ENCODE assay signal across 16 mouse cellular contexts in the genomic region with DNA sequence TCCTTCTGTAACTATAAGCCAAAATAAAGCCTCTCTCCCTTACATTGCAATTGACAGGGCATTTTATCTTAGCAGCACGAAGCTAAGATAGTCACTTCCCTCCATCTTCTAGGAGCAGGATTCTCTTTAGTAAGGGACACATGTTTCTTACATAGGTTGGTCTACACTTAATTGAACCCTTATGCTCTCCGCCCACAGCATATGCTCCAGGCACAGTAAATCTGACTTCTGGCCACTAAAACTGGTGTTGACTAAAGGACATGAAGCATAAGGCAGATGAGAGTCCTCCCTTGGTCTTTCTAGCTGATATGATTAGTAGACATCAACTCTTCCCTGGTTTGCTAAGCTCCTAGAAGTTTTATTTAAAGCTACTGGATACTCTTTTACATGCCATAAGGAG.
"Had no signal": no experiment of that assay in that cellular context is flagged by ENCODE, and none has a peak within 500 bp of the region (broad histone marks: within the 10 kb centered on the region; RNA-seq: fewer than 3 reads in every experiment).

No protein-coding gene starts in this region.

- H3K4me1 ChIP-seq: neural tube, embryonic 13.5 days; neural tube, embryonic 15.5 days; stomach, embryonic 15.5 days had no signal

- H3K4me2 ChIP-seq: neural tube, embryonic 13.5 days; neural tube, embryonic 15.5 days; stomach, embryonic 15.5 days had no signal

- H3K9ac ChIP-seq: neural tube, embryonic 13.5 days; neural tube, embryonic 15.5 days; stomach, embryonic 15.5 days had no signal

- H3K36me3 ChIP-seq: neural tube, embryonic 13.5 days; neural tube, embryonic 15.5 days; stomach, embryonic 15.5 days had no signal

- DNase-seq: retina, postnatal 1 day; right cerebral cortex, adult 18-20 months; right cerebral cortex, postnatal 14 days; right cerebral cortex, postnatal 25 days; right cerebral cortex, postnatal 4 days; spleen, adult 18-20 months; thymus, adult 18-20 months; thymus, adult 2 months; thymus, postnatal 14 days; thymus, postnatal 25 days; thymus, postnatal 36 days; thymus, postnatal 4 days had no signal

- H3K4me3 ChIP-seq: neural tube, embryonic 13.5 days; neural tube, embryonic 15.5 days; stomach, embryonic 15.5 days had no signal

- H3K27ac ChIP-seq: neural tube, embryonic 13.5 days; neural tube, embryonic 15.5 days; stomach, embryonic 15.5 days; stomach, postnatal 0 days had no signal

- H3K27me3 ChIP-seq: neural tube, embryonic 13.5 days; neural tube, embryonic 15.5 days; stomach, embryonic 15.5 days had no signal

- H3K9me3 ChIP-seq: neural tube, embryonic 13.5 days; neural tube, embryonic 15.5 days; stomach, embryonic 15.5 days had no signal
